Mouse (Mus musculus) bone marrow, adult 2 months (tissue): ENCODE results near the gene Tdrd9.

Source experiments
- CTCF ChIP-seq: fragments of 200-500 bp; IDR thresholded peaks from 2 replicates; pipeline ENCODE4 v1.5.1; 2011; ENCODE audit warnings: low read length, control low read depth; ENCODE audit not compliant: control insufficient read depth, insufficient read depth
- POLR2A ChIP-seq: fragments of 200-500 bp; IDR thresholded peaks from 2 replicates; pipeline ENCODE4 v1.6.1; 2011; ENCODE audit warnings: low read depth, mild to moderate bottlenecking, control low read depth, low read length, borderline replicate concordance; ENCODE audit not compliant: control insufficient read depth

DNA sequence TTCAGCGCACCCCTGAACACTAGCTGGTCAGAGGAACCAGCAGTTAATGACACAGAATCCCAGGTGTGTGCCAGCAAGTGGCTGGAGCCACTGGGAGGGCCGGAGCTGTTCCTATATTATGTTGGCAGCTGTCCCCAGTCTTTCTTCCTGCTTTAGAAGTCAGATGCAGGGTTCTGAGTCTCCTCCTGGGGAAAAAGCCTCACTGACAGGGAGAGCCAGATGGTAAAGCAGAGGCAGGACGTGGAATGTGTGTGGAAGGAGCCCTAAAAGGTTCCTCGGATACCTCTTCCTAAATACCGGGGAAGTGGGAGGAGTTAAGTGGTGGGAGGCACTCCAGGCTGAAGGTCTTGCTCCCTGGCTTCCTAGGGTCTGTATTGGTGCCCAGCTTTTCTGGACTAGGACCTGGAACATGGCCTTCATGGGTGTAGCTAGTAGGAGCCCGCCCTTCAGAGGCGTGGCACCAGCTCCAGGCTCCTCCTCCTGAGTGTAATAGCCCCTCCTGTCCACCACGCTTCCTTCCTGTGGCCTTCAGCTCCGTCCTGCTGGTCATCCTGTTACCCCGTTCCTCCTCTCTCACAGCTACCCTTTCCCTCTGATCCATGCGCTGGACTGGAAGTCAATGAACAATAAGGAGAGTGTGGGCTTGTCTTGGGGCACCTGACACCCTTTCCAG, 38.2 kb upstream of the Tdrd9 start:
- TF ChIP-seq CTCF: no peak
- TF ChIP-seq POLR2A: no peak
